Mouse (Mus musculus) layer of hippocampus, postnatal 25 days (tissue): Measurements from ENCODE around the gene Mavs. TPM values are rescaled to one million over a fixed set of nuclear protein-coding genes. Genes with fewer than 3 reads are reported as not detected.
"Not testable (repeated sequence)": the region's sequence is repeated elsewhere in the genome, so short reads cannot be mapped to it uniquely, and the experiment has no call there.

Source experiments
- DNase-seq, 2 experiments: peaks; one replicate each; pipeline ENCODE4 v3.0.0; 2022; ENCODE audit warnings: mixed read lengths in 2 of 2, low spot score in 1 of 2; ENCODE audit errors: extremely low spot score in 1 of 2
- total RNA-seq, 2 experiments: library from RNA; stranded (reverse); gene quantifications; 2 replicates each; pipeline ENCODE4 v1.2.3; 2021

The Mavs gene
- total RNA-seq, 2 experiments from 2014 or later, result 6.8 to 7.8 TPM

DNA sequence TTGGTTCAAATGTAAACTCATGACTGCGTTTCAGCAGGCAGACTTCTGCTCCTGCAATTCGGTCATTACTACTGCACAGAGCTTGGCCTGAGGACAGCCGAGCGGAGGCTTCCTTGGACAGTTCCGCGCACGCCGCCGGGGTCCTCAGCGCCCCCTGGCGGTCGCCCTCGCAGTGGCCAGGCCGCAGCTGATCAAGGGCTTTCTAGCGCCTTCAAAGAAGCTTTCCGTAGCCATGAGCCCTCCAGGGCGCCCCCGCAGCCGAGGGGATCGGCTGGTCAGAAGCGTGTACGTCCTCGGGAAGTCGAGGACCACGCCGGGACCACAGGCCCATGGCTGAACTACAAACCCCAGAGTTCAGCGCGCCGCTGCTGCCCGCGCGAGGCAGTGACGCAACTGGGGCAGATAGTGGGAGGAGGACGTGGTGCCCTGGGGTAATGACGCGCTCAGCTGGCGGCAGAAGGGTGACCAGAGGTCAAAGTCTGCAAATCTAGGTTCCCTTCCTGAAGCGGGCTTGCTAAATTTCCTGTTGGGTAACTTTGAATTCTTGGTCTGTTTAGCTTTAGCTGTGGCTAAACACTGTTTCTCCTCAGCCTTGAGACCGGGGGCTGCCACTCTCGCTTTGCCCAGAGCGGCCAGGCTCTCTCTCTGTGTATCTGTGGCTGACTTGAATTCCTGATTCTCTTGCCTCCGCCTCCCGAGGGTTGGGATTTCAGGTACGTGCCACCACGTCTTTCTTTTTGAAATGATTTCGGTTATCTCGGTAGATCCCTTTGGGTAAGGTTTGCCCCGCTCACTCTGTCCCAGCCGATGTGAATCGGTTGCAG lies 23.7 kb upstream of the Mavs start:
- peak; percentile 89 to 98 for DNase-seq

DNA sequence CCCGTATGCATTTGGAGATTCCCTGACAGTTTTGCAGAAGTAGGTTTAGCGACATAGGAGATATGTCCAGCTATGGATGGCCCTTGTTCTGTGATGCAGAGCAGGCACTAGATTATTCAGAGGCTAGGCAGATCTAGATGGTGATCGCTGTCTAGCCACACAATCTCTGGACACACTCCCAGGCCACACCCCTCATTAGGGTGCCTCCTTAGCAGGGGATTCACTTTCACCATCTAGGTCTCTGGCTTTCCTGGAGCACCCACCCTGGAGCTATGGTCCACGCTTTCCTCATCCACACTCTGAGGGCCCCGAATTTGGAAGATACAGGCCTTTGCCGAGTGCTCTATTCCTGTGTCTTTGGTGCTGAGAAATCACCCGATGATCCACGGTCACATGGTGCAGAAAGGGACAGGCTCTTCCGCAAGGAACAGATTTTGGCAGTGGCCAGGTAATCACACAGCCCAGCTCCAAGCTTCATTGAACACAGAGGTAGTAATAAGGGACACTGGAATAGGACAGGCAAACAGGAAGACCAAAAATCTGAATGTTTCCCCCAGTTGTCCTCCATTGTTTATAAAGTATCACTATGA lies 22.7 kb upstream of the Mavs start:
- DNase-seq, result no peak

DNA sequence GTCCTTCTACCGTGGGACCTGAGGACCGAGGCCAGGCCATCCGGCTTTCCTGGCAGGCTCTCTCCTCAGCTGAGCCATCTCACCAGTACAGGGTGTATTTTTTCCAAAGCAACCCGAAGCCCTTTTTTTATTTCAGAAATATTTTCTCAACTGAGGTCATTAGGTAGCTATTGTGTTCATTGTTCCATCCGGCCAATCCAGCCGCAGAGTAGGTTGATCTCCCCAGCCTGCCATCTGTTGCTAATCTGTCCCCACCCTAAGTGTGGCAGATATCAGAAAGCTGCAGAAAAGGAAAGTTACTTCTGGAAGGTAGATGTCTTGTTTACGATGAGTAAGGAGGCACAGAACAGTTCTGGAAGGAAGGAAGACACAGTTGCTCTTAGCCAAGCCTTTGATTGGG lies 20.1 kb upstream of the Mavs start:
- DNase-seq, result no peak

DNA sequence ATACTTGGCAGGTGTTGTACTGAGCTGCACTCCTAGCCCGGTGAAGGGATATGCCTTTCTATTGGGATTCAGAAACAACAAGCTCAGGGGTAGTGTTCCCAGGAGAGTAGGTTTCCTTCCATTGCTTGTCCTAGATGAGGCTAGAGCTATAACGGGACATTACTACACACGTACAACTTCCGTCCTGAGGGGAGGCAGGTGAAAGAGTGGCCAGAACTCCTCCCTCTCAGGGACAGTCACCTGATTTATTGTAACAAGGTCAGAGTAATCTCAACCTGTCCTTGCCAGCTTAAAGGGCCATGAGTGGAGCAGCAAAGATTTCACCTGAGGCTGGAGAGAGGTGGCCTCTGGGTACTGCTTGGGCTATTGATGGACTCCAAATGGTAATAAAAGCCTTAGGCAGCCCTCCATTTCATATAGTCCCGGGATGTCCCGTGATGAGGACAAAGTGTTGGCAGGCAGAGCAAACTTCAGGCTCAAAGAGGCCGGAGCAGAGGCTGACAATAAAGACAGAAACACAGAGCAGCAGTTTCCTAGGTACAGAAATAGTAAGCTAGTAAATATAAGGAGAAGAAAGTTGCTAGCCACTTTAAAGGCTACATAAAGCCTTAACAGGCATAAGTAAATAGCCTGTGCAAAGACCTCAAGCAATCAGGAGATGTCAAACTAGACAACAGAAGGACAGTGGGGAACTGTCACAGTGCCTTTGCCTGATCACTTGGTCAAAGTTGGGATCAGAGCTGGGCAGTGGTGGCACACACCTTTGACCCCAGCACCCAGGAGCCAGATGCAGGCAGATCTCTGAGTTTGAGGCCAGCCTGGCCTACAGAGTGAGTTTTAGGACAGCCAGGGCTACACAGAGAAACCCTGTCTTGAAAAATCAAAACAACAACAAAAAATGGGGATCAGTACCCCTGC lies 17.7 kb upstream of the Mavs start:
- no peak for DNase-seq

DNA sequence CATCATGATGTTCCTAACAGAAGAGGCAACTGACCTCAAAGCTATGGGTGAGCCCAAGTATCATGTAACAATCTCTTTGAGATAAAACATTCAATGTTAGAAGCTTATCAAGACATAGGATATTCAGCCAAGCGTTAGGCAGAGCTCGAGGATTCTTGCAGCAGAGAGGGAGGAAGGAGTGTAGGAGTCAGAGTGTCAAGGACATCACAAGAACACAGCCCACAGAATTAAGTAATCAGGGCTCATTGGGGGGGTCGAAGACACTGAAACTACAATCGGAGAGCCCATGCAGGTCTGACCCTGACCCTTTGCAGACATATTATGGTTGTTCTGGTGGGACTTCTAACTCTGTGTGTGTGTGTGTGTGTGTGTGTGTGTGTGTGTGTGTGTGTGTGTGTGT lies 13.8 kb upstream of the Mavs start:
- no peak for DNase-seq

DNA sequence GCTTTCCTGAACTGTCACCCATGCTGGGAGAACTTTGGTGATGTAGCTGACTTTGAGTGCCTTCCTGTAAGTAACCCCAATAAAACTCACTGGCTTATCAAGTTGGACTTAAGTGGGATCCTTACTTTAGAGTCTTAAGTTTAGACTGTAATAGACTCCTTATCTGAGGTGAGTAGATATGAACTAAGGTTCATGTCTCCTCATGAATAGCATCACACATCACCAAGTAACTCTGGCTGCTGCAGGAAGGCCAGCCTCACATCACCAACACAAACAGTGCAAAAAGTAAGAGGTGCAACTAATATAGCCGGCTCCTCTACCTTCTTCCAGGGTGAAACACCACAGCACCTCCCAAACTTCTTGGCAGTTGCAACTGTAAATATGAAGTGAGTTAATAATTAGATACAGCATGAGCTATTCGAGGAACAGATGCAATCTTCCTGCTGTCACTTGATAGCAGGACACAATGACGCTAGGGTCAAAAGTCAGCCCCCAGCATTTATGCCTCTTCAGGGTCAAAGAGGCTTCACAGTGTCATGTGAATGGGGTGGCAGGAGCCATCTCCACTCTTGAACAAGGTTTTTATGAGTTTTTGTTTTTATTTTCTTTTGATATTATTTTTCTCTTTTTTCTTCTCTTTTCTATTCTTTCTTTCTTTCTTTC lies 11.9 kb upstream of the Mavs start:
- no peak for DNase-seq

DNA sequence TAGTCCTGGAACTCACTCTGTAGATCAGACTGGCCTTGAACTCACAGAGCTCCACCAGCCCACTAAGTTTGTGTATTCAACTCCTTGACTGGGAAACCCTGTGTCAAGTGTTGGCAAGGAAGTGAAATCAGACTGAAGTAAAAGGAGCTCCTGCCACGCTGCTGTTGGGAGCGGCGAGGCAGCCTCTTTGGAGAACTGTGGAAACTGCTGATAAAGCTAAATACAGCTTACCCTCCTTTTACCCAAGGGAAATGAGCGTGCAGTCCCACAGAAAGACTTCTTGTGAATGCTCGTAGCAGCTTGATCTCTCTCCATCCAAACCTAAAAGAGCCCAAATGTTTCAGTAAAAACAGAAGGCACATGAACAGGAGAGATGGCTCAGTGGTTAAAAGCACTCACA lies 11.3 kb upstream of the Mavs start:
- no peak for DNase-seq

DNA sequence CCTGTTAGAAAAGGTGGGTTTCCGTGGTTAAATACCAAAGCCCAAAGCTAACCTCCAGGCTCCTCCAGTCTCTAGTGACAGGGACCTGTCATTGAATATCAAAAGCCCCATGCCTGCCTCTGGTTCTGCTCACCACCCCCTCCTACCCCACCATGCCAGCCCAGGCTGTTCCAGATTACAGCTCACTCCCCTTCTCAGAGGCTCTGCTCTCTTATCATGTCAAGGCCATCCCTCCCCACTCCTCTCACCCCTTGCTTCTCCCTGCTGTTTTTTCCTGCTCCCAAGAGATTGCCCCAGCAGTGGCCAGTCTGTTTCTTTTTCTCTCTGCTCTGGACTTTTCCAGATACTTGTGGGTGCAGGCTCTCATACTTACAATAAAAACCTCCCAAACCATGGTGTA lies 10.3 kb upstream of the Mavs start:
- no peak for DNase-seq

DNA sequence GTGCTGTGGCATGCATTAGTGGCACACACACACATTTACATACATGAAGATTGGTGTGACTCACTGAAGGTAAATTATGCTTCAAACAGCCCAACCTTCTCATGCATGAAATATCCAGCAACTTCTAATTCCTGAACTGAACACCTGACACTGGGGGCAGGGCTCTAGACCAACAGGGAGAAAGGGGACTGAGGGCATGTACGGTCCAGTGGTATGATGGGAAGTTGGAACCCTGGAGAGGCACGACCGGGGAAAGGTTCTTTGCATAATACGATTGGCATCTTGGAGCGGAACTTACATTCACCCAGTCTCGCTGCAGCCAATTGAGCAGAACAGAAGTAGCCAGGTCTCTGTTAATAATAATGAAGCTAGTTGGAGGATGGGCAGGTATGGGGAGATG lies 8.7 kb upstream of the Mavs start:
- DNase-seq, result no peak

DNA sequence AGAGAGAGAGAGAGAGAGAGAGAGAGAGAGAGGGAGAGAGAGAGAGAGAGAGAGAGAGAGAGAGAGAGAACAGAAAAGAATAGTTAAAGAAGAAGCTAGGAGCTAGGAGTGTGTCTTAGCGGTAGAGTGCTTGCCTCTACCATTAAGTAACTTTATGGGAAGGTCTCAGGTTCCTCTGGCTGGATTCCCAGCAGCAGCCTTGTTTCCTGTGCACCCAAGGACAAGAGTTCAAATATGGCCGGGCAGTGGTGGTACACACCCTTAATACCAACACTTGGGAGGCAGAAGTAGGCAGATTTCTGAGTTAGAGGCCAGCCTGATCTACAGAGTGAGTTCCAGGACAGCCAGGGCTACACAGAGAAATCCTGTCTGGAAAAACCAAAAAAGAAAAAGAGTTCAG lies 7.2 kb upstream of the Mavs start:
- DNase-seq, result not testable (repeated sequence)

DNA sequence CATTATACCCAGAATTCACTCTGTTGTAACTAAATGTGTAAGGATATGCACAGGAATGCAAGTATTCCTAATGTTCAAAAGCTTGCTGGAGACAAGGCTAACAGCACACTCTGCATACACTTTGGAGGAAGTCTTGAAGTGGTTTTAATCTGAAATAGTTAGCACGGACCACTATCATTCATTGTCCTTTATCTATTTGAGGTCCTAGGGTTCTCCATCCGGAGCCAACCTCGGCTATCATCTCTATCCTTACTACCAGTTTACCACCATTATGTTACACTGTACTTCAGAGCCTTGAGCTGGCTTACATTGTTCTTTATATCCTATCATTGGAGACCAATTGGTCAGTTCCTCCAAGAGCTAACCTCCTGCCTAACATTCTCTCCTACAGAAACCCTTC lies 6.6 kb upstream of the Mavs start:
- DNase-seq, result no peak

DNA sequence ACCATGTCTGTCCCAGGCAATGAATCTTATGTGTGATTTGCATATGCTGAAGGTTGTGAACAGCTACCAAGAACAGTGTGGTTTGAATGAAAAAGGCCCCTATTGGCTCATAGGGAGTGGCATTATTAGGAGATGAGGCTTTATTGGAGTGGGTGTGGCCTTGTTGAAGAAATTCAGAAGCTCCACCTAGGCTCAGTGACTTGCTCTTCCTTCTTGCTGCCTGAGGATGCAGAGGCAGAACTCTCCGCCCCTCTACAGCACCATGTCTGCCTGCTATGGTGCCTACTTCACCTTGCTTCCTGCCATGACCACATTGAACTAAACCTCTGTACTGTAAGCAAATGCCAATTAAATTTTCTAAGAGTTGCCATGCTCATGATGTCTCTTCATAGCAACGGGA lies 1.3 kb upstream of the Mavs start:
- DNase-seq, result no peak

DNA sequence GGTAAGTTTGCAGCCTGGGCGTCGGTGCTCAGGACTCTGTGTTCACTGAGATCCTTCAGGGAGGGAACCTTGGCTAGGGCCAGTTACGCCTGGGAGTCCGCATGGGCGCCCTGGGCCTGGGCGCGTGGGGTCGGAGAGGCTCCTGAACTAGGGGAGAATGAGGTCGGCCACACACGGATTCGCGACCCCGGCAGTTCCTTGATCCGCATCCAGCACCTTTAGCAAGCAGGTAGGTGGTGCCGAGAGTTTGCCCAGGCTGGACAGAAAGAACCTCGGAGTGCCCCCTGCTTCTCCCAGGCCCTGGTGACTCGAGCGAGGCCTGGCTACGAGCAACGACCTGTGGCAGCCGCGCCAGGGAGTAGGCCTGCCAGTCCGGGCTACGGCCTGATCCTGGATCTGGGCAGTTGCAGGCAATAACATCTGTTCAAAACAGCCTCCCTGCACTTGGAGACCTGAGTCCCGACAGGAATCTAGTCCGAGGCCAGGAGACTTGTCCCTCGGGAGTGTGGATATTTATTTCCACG lies 326 bp downstream of the Mavs start:
- no peak for DNase-seq

DNA sequence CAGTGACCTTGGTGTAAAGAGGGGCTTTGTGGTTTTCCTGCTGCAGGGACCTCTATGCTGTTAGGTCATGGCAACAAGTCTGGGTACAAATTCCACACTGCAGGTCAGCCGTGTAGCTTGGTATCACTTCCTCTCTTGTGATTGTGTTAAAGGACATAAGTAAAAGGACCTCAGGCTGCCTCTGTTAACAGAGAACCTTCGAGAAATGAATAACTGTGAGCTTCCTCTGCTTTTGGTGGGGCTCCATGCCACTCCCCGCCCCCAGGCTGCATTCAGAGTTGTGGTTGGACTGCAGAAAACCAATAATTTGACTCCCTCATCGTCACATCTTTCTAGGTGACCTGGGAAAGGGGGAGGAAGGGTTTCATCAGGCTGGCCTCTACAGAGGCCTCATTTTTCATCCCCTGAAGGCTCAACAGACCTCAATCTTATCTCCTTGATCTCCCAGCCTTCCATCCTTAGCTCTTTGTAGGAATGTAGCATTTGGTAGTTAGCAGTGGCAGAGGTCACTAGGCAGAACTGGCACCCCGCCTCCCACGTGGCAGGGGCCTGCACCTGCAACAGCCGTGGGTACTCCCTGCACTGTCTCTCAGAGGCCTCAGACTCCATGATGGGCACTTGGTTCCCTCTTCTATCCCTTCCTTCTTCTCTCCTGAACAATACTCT lies 1.2 kb downstream of the Mavs start:
- DNase-seq, result no peak

DNA sequence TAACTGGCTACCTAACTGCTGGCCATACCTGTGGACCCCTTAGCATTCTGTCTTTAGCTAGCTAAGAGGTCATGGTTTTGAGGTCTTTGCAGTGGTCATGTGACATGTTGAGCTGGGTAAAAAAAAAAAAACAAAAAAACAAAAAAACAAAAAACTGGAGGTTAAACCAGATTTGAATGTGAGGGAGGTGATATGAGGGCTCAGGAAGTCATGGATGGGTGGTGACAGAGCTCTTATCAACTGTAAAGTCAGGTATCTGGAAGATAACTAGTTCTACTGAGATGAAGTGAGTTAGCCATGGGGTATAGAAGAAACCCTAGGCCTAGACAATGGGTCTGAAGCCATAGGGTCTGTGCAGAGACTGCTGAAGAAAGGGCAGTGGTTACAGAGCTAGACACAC lies 8.3 kb downstream of the Mavs start:
- no peak for DNase-seq

DNA sequence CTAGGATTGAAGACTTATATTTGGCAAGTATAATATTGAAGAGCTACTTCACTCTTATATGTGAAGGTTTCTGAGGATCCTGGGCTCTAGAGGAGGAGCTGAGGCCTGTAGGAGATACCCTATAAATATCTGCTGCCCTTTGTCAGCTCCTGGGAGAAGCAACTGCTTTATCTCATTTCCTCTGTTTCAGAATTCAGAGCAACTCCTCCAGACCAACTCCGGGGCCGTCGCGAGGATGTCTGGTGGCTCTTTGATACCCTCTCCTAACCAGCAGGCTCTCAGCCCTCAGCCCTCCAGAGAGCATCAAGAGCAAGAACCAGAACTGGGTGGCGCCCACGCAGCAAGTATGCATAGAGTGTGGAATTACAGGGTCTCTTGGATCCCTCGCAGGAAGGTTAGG lies 9.1 kb downstream of the Mavs start:
- DNase-seq, result no peak

DNA sequence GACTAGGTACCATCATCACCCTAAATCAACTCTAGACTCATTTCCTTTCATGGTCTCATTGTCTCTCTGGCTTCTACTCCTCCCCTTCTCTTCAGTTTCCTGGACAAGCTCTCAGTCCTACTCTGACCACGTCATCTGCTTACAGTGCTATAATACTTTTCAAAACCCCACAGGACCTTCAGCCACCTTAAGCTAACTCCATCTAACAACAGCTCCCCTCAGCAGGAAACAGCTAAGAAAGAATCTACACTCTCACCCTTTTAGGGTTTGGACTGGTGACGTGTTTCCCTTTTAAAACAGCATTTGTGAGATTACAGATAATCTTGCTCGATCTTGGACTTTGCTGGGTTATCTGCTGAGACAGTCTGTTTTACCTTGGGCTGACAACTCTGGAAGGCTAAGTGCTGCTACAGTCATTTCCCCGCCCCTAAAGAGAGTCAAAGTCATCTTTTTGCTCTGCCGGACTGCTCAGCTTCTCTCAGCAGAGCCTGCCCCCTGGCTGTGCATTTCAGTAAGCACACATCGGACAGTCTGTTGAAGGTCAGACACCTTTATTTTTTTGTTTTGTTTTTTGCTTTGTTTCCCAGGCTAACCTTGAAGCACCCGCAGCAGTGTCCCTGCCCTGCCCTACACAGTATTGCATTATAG lies 19.9 kb downstream of the Mavs start:
- DNase-seq, result peak in 1 of 2 experiments; percentile 38

DNA sequence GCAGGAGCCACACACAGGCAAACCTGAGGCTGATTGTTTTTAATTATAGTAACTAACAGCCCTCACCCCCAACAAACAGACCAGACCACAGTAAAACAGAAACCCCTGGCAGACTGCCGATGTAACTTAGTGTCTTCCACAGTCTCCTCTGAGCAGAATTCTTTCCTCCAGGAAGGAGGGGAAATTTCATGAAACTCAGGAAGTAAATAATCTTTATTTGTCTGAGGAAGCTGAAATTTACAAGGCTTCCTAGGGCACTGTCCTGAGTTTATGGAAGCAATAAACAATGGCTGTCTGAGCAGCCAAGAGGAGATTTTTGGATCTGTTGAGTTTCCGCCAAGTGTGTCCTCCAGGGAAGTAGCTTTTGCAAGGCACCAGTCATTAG lies 20.5 kb downstream of the Mavs start:
- DNase-seq, result no peak

DNA sequence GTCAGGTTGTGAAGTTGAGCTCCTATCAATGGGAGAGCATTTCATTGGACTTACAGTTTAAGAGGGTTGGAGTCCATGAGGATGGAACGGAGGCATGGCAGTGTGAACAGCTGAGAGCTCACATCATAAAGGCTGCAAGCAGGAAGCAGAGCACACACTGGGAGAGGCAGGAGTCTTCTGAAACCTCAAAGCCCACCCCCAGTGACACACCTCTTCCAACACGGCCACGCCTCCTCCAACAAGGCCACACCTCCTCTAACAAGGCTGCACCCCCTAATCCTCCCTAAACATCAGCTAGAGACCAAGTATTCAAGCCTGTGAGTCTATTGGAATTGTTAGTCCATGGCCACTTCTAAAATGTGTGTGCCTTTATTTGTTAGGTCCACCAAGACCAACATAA lies 21.9 kb downstream of the Mavs start:
- no peak for DNase-seq

DNA sequence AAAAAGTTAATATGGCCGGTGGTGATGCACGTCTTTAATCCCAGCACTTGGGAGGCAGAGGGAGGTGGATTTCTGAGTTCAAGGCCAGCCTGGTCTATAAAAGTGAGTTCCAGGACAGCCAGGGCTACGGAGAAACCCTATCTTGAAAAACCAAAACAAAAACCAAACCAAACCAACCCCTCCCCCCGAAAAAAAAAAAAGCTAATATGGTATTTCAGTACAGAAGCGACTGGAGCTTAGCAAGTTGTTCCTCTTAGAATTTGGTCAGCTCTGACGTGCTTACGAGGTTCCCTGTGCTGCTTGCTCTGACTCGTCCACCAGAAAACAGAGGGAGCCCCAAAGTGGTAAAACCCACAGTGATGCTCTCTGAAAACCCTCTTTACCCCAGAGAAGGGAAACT lies 24.8 kb downstream of the Mavs start:
- DNase-seq, result no peak
